Mouse (Mus musculus) A20 (cell line): ENCODE data around the gene Arhgap19.

Experiments used
- DNase-seq: peaks from one replicate; pipeline ENCODE4 v3.0.0-alpha.2; 2011; ENCODE audit warnings: low read depth, low spot score

Arhgap19 gene

DNA sequence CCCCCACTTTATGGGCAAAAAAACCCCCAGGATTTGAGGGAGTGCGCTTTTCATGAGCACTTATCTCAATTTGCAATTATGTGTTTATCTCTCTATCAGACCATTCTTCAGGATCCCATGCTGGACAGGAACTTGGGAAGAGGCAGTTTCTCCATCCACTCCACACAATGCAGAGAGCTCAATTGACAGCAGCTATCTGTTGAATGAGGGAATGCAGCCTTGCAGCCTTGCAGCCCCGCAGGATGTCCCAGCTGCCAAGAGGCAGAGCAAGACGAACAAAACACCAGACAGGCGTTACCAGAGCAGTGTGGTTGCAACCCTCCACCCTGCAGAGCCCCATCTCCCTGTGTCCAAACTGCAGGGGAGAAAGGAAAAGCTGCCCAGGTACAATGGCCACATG is 63.0 kb downstream of the Arhgap19 start:
- DNase-seq, result no peak

DNA sequence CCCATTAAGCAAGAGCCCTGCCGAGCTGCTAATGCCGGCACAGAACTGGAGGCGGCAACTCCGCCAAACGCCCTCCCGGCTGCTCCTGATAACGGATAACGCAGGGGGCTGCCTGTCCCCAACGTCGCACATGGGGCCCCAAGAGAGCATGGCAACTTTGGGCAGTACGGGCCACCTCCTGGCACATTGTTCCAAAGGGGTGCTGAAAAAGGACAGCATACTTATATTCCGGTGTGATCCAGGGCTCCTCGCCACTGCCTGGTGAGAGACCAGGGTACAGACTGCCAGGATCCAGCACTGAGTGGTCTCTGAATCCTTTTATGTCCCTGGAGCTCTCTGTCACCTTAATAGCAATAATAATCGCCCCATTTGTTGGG is 63.4 kb downstream of the Arhgap19 start:
- no peak for DNase-seq

DNA sequence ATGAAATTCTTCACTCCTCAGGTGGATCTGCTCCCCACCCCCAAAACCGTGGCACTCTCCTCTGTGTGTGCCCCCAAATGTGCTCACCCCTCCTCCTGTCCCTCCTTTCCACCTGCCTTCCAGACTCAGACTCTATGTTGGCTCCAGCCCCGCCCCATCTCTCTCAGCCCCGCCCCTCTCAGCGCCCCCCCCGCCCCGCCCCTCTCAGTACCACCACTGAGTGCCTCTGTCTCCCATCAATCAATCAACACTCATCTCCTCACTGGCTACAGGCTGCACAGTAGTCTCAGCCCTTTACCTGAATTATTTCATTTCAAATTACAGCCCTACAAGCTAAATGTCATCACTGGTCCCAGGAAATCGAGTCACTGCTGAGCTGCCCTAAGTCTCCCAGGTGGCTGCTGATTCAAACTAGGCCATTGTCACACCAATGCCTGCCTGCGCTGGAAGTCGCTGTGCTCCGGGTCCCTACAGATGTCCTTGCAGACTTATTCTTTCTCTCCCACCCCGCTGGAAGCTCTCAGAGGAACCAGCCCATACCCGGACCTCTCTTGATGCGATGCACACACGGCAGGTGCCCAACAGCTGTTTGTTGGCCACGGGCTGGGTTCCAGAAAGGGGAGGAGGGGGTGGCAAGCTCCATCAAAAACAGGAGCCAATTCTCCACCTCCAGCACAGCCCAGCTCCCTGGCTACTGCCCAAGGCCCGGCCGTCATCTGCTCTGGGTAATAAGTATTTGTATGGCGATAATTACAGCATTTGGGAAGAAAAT is 64.0 kb downstream of the Arhgap19 start:
- no peak for DNase-seq

DNA sequence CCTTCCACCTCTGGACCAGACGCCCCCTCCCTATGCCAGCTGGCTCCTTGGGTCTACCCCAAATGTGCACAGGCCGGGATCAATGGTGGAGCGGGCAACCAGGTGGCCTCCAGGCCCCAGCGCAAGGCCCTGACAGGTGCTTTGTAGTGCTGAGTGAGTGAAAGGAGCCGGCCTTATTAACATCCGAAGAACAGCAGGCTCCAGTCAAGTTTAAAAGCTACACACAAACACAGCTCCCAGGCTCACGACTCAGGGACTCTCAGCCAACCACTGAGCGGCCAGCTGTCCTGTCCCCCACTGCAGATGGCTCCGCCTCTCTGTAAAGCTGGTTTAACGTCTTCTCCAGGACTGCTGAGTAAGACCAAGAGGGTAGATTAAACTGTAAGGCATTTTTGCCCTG is 67.2 kb downstream of the Arhgap19 start:
- no peak for DNase-seq

DNA sequence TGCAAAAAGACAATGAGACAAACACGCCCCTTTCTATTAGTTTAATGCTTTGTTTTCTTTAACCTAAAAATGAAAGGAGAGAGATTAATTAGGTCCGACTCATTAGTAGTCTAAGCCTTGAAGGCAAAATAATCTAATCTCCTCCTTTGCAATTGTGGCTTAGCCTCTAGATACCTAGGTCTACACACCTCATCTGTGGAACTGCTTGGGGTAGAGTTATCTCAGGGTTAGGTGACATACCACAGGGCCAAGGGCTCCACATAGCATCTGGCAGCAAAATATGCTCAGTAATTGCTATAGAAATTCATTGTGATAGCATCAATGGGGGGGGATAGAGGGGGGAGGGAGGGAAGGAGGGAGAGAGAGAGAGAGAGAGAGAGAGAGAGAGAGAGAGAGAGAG is 76.4 kb downstream of the Arhgap19 start:
- DNase-seq, result no peak

DNA sequence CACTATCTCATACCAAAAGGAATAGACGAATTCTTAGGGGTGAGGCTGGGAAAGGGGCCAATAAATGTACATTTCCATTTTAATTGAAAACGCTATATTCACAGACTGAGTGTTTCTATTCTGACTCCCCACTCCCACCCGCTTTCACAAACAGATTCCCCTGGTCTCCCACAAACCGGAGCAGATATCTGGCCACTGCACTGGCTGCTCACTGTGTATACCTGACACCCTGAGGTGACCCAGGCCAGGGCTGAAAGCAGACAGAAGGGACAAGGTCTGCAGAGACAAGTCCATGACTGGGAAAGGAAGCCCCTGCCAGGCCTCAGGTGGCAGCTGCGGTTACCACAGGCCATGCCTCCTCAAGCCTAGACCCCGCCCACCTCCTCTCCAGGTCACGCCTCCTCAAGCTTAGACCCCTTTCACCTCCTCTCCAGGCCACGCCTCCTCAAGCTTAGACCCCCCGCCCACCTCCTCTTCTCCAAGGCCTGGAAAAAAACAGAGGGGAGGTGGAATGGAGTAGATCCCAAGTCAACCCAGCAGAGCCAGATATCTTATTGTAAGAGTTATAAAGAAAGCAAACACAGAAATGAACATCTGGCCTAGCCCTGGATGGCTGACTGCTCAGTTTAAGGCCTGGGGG is 76.9 kb downstream of the Arhgap19 start:
- peak; percentile 81 for DNase-seq

DNA sequence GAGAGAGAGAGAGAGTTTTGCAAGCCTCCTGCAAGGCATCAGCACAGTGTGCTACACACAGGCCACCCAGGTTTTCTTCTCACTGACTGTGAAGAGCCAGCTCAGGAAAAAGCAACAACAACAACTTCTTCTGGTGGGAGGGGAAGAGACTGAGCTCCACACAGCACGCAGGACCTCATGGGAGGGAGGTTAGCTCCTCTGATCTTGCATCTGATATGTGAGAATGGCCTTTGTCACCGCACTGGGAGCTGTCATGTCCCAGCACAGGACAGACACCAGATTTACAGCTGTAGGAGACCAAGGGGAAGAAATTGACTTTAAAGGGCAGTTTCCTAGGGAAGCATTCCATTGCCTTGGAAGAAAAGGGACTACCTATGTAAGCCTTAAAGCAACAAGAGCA is 78.5 kb downstream of the Arhgap19 start:
- DNase-seq, result no peak

DNA sequence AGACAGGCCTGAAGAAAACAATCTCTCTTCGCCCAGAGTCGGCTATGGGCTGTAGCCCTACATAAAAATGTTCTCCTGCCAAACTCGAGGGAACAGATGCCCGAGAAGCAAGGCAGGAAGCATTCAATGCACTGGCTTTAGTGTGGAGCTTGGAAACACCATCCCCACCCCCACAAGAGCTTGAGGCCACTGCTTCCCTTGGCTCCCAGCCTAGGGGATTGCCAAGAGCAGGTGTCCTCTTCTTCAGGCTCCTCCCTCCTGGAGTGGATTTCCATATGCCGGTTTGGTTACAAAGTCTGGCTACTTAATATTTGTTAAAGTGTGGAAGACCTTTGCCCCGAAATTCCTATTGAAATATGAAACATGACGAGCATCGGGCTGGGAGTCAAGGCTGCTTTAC is 82.4 kb downstream of the Arhgap19 start:
- DNase-seq, result no peak
